Mouse (Mus musculus): ENCODE measurements around the gene Klhl3. TPM values are rescaled to one million over a fixed set of nuclear protein-coding genes. Genes with fewer than 3 reads are reported as not detected.
A peak's percentile ranks its signal among the peaks of the same experiment; 100 is the strongest.

Klhl3 gene
- polyA plus RNA-seq, 1 experiment from 2014 or later, result 2.6 TPM

DNA sequence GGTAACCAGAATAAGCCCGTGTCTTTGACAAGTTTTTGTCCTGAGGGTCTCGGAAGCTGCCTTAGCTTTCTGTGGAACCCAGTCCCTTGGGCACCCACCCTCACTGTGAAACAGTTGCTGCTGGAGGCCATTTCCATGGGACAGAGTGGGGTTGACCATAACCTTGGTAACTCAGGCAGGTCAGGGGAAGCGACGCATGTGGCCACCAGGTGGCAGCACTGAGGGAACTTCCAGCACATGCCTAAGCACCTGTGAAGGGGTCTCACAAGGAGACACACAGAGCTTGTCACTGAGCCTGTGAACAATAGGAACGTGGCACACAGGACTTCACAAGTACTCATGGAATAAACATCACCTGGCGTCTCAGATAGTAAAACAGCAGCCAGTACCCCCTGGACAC lies 81.6 kb downstream of the Klhl3 start:
- Histone ChIP-seq H3K9ac (no peak overlapping the region), H3K27ac (no peak overlapping the region), H3K36me3 (no peaks in the 10 kb centered on the region), H3K4me2 (replicated peaks) (no peak overlapping the region), H3K4me3 (replicated peaks) (no peak overlapping the region), H3K9me3 (no peaks in the 10 kb centered on the region), H3K27me3 (replicated peaks) (no peaks in the 10 kb centered on the region), H3K4me1 (replicated peaks) (no peaks in the 10 kb centered on the region)
- 46% methylated on average over 6 of the region's 6 CpGs for WGBS
- peak; percentile 45; the same call in 1 of the 2 replicates for ATAC-seq

DNA sequence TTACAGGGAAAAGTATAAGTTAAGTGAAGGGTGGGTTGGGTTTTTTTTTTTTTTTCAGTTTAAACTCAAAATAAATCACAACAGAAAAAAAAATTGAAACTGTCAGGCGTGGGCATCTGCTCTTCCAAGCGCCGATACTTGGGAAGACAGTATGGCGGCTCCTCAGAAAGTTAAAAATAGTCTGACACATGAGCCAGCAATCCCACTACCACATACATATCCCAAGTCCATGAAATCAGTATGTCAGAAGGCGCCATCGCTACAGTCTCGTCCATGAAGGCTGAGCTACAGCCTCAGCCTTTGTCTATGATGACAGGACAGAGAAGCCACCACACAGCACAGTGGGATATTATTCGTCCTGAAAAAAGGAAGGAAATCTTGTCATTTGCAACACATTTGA lies 86.3 kb downstream of the Klhl3 start:
- no peaks in the 10 kb centered on the region for H3K27me3 ChIP-seq (replicated peaks)
- 86% methylated on average over 8 of the region's 8 CpGs for WGBS
- no peak overlapping the region for H3K27ac ChIP-seq
- H3K36me3 ChIP-seq, result no peaks in the 10 kb centered on the region
- H3K9ac ChIP-seq, result no peak overlapping the region
- no peak overlapping the region for H3K4me2 ChIP-seq (replicated peaks)
- no peaks in the 10 kb centered on the region; the same call in 1 of the 2 replicates for H3K4me1 ChIP-seq (replicated peaks)
- no peaks in the 10 kb centered on the region for H3K9me3 ChIP-seq
- H3K4me3 ChIP-seq (replicated peaks), result no peak overlapping the region
- no peak for ATAC-seq

DNA sequence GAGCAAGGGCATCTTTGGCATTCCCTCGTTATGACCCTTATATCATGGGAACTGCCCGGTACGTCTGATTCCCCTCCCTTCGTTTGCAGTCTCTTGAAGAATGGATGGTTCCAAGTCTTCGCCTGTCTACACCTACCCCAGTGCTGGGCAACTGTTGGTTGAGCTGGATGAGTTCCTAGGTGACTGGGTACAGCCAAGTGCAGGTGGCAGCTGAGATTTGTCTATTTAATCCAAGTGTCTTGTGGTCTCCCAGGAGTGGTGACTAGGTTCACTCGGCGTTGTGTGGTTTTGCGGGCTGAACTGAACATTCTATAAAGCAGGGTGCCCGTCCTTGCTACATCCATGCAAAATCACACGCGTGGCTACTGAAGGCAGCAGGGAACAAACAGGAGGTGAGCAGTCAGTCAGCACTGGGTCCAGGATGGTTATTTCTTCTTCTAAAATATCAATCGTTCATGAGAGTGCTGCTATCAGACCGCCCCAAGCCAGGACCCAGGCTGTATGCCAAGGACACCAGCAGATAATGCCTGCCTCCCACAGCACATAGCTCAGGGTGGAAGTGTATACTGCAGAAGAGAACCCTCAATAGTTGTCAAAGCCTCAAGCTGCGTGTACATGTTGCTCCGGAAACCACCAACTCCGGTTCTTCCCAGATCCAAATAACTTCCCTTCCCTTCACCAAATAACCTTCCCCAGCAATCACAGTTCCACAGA lies 87.5 kb downstream of the Klhl3 start:
- H3K9me3 ChIP-seq, result no peaks in the 10 kb centered on the region
- 90% methylated on average over 16 of the region's 16 CpGs for WGBS
- no peak for ATAC-seq

DNA sequence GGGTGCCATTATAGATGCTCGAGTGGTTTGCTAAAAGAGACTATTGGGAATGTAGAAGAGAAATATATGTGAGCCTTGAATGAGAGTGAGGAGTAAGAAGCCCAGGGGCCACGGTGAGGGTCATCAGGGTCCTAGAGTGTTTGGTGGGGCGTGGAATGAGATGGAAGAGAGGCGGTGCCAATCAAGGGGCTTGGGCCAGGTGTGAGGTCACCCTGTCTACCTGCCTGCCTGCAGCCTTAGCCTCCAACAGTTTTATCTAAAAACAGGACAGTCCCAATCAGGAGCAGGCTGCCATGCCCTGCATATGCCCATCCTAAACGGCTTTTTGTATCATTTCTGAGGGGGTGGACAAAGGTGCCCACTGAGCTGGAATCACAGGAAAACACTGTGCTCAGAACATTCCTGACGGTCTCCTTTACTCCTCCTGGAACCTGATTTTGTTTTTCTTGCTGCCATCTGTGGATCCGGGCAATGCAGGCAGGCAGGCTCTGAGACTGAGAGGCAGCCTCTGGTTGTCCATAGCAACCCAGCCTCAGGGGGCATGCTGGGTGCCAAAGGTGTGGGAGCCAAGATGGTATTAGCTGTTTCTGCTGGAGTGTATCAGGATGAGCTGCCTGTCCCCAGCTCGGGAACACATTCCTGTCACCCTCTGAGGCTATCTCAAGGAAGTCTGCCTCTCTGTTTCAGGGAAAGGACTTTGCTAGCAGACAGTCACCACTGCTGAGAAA lies 89.5 kb downstream of the Klhl3 start:
- Histone ChIP-seq H3K9ac (no peak overlapping the region), H3K4me2 (replicated peaks) (no peak overlapping the region), H3K4me1 (replicated peaks) (no peaks in the 10 kb centered on the region; the same call in 1 of the 2 replicates), H3K36me3 (no peaks in the 10 kb centered on the region; the same call in 1 of the 2 replicates), H3K27me3 (replicated peaks) (no peaks in the 10 kb centered on the region), H3K4me3 (replicated peaks) (no peak overlapping the region), H3K9me3 (no peaks in the 10 kb centered on the region), H3K27ac (no peak overlapping the region)
- no peak for ATAC-seq
- WGBS, result 77% methylated on average over 8 of the region's 8 CpGs

More for the DNA sequence above, 87.5 kb downstream of the Klhl3 start:
- Histone ChIP-seq H3K4me1 (replicated peaks) (no peaks in the 10 kb centered on the region; the same call in 1 of the 2 replicates), H3K27ac (no peak overlapping the region), H3K36me3 (no peaks in the 10 kb centered on the region), H3K27me3 (replicated peaks) (no peaks in the 10 kb centered on the region), H3K4me2 (replicated peaks) (no peak overlapping the region), H3K9ac (no peak overlapping the region), H3K4me3 (replicated peaks) (no peak overlapping the region)

DNA sequence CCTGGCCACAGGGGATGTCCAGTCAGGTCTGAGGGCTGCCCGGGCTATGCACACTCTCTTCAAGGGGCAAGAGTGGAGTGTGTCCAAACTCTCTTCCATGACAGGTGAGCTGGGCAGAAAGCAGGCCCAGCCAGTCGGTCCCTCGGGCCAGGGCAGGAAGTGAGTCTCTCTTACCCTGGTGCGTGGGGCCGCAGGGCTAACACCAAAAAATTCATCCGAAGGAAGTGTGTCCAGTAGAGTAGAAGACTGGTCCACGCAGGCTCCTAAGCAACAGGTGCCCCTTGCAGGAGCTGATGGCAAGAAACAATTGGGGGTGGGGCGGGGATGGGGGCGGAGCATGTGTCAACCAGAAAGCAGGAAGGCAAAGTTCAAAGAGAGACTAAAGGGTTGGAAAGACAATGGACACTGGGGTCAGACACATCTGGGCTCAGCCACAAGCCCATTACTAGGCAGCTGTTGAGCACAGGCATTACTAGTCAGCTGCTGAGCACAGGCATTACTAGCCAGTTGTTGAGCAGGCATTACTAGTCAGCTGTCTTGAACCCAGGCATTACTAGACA lies 90.3 kb downstream of the Klhl3 start:
- Histone ChIP-seq H3K27me3 (replicated peaks) (no peaks in the 10 kb centered on the region), H3K36me3 (no peaks in the 10 kb centered on the region; the same call in 1 of the 2 replicates), H3K27ac (no peak overlapping the region), H3K9me3 (no peaks in the 10 kb centered on the region), H3K4me1 (replicated peaks) (no peaks in the 10 kb centered on the region; the same call in 1 of the 2 replicates), H3K9ac (no peak overlapping the region), H3K4me2 (replicated peaks) (no peak overlapping the region), H3K4me3 (replicated peaks) (no peak overlapping the region)
- WGBS, result 78% methylated on average over 9 of the region's 9 CpGs
- no peak for ATAC-seq

DNA sequence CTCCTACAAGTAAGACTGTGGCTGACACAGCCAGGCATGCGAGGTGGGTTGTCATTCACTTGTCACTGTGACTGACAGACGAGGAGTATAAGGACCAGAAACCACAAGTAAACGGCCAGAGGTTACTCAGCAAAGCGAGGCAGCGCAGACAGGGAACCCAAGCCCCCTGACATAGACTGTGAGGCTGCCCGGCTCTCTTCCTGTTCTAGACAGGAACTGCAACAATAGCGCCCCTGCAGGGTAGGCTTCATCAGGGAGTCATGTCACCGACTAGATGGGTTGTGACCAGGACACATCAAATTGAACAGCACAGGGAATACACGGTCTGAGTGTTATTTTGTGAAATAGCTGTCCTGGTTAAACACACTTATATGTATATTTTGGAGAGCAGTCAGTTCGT lies 93.0 kb downstream of the Klhl3 start:
- ATAC-seq, result no peak

DNA sequence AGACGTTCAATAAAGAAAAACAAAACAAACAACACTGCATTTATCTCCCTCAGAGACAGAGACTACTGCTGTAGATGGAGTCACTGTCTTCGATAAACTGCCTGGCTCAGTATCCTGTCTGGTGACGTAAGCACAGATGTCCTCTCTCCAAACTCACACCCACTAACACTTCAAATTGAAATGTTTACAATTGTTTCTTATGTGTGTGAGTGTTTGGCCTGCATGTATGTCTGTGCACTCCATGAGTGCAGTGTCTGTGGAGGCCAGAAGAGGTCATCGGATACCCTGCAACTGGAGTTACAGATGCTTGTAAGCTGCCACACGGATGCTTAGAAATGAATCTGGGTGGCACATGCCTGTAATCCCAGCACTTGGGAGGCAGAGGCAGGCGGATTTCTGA lies 96.1 kb downstream of the Klhl3 start:
- no peak for ATAC-seq
- Histone ChIP-seq H3K27me3 (replicated peaks) (no peaks in the 10 kb centered on the region), H3K4me3 (replicated peaks) (no peak overlapping the region), H3K27ac (no peak overlapping the region), H3K9ac (no peak overlapping the region), H3K4me1 (replicated peaks) (no peaks in the 10 kb centered on the region), H3K9me3 (no peaks in the 10 kb centered on the region), H3K36me3 (no peaks in the 10 kb centered on the region; the same call in 1 of the 2 replicates), H3K4me2 (replicated peaks) (no peak overlapping the region)
- WGBS, result 70% methylated on average over 6 of the region's 6 CpGs

More for the DNA sequence above, 93.0 kb downstream of the Klhl3 start:
- Histone ChIP-seq H3K36me3 (no peaks in the 10 kb centered on the region; the same call in 1 of the 2 replicates), H3K9ac (no peak overlapping the region), H3K9me3 (no peaks in the 10 kb centered on the region), H3K27ac (no peak overlapping the region), H3K27me3 (replicated peaks) (no peaks in the 10 kb centered on the region), H3K4me3 (replicated peaks) (no peak overlapping the region), H3K4me2 (replicated peaks) (no peak overlapping the region), H3K4me1 (replicated peaks) (no peaks in the 10 kb centered on the region; the same call in 1 of the 2 replicates)
- WGBS, result 87% methylated on average over 10 of the region's 10 CpGs

DNA sequence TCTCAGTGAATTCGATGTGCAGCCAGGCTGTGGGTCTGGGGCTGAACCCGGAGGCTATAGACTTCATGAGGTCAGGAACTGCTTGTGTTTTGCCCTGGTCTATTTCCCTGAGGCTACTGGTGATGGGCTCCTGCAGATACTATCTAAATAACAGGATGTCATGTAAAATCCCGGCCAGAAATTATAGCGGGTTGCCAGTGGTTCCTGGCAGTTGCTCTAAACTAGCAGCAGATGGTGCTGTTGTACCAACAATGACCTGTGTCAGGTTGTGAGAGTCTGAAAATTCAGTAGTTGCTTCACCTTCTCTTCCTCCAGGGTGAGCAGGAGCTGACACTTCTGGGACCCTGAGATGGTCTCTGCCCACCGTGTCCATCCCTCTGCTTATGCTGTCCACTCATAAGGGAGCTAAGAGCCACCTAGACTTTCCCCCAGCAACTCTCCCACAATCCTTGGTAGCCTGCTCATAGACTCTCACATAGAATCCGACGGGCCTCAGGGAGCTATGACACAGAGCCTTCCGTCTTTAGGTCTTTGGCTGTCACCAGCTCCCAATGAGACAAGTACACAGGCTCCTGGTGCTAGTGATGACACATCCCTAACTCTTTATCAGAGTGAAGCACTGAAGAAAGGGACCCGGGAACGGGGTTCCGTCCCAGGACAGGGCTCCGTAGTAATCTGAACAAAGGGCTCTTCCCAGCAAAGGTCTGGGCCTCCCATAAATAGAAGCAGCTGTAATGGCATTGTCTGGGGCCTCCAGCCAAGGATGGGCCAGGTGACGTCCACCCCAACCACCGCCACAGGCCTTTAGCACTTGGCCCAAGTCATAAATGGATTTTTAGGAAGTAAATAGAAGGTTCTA lies 101.1 kb downstream of the Klhl3 start:
- Histone ChIP-seq H3K4me1 (replicated peaks) (no peaks in the 10 kb centered on the region), H3K4me2 (replicated peaks) (no peak overlapping the region), H3K4me3 (replicated peaks) (no peak overlapping the region), H3K9ac (no peak overlapping the region), H3K27me3 (replicated peaks) (no peaks in the 10 kb centered on the region), H3K36me3 (no peaks in the 10 kb centered on the region), H3K27ac (no peak overlapping the region), H3K9me3 (no peaks in the 10 kb centered on the region)
- ATAC-seq, result peak; percentile 71
- WGBS, result 65% methylated on average over 14 of the region's 14 CpGs

DNA sequence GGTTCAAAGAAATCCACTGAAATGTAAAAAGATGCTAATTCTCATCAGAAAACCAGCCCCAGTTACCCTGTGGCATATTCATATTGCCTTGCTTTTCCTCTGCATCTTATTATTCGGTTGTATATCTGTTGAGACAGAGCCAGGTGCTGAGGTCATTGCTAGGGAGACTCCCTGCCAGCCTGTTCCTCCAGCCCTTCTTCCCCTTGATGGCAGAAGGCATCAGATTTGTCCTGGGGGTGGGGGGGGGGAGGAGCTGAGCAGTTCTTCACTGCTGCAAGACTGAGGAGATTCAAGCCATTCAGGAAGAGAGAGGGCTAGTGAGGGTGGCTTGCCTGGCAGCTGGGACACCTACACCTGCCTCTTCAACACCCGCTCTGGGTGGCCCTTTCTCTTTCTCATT lies 101.9 kb downstream of the Klhl3 start:
- Histone ChIP-seq H3K4me2 (replicated peaks) (no peak overlapping the region), H3K27ac (no peak overlapping the region), H3K36me3 (no peaks in the 10 kb centered on the region), H3K27me3 (replicated peaks) (no peaks in the 10 kb centered on the region), H3K4me3 (replicated peaks) (no peak overlapping the region), H3K9me3 (no peaks in the 10 kb centered on the region), H3K9ac (no peak overlapping the region), H3K4me1 (replicated peaks) (no peaks in the 10 kb centered on the region)
- ATAC-seq, result no peak
- 77% methylated on average over 2 of the region's 2 CpGs for WGBS

DNA sequence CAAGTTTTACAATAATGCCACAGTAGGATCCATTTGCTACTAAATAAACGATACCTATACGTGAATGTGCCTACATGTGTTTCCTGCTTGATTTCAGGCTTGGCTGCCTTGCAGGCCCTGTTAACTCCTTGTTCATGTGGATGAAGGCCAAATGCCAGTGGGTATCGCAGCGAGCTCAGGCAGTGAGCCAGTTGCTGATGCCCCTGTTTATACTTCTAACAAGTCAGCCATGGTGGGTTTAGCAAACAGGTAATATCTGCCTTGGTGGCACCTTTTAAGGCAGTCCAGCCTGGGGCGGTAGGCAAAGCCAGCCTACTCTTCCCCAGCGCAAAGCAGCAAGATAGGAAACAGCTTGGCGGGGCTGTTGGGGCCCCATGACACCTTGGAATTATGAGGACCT lies 103.0 kb downstream of the Klhl3 start:
- Histone ChIP-seq H3K4me3 (replicated peaks) (no peak overlapping the region), H3K27ac (no peak overlapping the region), H3K9ac (no peak overlapping the region), H3K27me3 (replicated peaks) (no peaks in the 10 kb centered on the region), H3K36me3 (no peaks in the 10 kb centered on the region), H3K4me2 (replicated peaks) (no peak overlapping the region), H3K4me1 (replicated peaks) (no peaks in the 10 kb centered on the region), H3K9me3 (no peaks in the 10 kb centered on the region)
- WGBS, result 87% methylated on average over 7 of the region's 7 CpGs
- ATAC-seq, result no peak

DNA sequence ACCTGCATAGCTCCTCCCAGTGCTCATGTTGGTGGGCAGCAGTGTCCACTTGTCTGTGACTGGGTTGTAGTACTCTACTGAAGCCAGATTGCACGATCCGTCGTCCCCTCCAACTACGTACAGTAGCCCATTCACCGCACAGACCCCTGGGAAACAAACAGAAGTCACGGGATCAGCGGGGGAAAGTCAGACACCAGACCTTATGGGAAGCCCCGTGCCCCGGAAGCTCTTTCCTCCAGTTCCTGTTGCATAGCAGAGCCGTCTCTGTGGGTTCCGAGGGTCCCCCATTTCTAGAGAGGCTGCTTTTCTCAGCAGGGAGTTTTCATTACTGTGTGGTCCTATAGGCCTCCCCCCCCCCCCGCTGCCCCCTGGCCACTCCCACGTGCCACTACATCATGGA lies 104.1 kb downstream of the Klhl3 start:
- no peaks in the 10 kb centered on the region for H3K9me3 ChIP-seq
- no peak overlapping the region for H3K27ac ChIP-seq
- no peak overlapping the region for H3K4me2 ChIP-seq (replicated peaks)
- no peaks in the 10 kb centered on the region for H3K36me3 ChIP-seq
- WGBS, result 84% methylated on average over 13 of the region's 13 CpGs
- no peak overlapping the region for H3K4me3 ChIP-seq (replicated peaks)
- no peaks in the 10 kb centered on the region for H3K27me3 ChIP-seq (replicated peaks)
- no peak overlapping the region for H3K9ac ChIP-seq
- ATAC-seq, result no peak
- H3K4me1 ChIP-seq (replicated peaks), result no peaks in the 10 kb centered on the region

DNA sequence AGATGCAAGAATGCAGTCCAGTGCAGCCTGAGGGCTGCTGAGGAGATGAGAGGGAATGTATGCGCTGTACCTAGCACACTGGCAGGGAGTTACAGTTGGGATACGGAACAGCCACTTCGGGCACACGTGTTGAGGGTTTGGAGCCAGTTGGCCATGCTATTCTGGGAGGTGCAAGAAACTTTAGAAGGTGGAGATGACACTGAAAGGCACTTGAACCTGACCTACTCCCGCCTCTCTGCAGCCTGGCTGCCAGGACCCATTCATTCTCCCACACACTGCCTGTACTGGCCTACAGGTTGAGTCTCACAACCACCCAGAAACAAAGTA lies 105.4 kb downstream of the Klhl3 start:
- no peaks in the 10 kb centered on the region for H3K27me3 ChIP-seq (replicated peaks)
- H3K27ac ChIP-seq, result 0 out of 2 replicates have a peak overlapping the region, but pooled peaks have one; percentile 22
- no peak for ATAC-seq
- H3K4me2 ChIP-seq (replicated peaks), result no peak overlapping the region
- WGBS, result 82% methylated on average over 5 of the region's 5 CpGs
- no peaks in the 10 kb centered on the region for H3K9me3 ChIP-seq
- no peaks in the 10 kb centered on the region for H3K36me3 ChIP-seq
- H3K4me3 ChIP-seq (replicated peaks), result no peak overlapping the region
- 0 out of 2 replicates have a peak, but pooled peaks cover under 1% of the 10 kb centered on the region for H3K4me1 ChIP-seq (replicated peaks)
- H3K9ac ChIP-seq, result no peak overlapping the region

Data from intestine, embryonic 15.5 days (tissue).